Mouse (Mus musculus): ENCODE measurements at regions not wholly inside any gene's neighbourhood (a gene's known extent, or its start where the extent isn't known, plus 50 kb on each side); places are given as distances from the start of the nearest gene placed in this dataset.

GRCm38 (mm10) chr11:57904216-57904615 is 71.6 kb upstream of the Hand1 start:
- DNase-seq (ENCODE audit: low spot score in 2 of 2) = no peak

DNA sequence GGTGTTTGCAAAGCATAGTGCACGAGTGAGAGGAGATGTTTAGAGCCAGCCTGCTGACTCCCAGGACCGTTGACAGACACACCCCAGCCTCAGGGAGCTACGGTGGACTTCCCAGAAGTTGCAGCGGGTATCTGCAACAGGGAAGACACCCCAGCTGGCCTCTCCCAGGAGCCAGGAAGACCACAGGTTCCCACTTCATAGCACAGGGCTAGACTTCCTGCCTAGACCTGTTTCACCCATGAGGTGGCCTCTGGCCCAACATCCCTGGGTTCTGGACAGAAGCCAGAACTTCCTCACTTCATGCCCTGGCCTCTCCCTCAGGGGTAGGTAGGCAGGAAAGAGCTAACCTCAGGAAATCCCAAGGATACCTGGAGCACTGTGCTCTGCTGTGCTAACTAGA is 66.7 kb upstream of the Hand1 start:
- no peak for DNase-seq (ENCODE audit: low spot score in 2 of 2)

DNA sequence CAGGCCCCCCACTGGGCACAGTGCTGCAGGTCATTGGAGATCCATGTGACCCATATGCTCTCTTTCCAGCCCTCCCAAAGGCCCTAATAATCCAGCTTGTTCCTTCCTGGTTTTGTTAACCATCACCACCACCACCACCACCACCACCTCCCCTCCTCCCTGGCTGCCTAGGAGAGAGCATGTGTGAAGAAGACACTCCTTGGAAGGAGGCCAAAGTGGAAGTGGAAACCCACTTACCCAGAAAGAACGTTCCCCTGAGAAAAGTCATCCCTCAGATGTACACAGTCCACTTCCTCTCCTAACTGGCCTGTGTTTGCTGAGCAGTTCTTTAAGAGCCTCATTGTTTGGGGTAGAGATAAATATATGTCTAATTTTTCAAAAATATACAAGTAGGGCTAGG is 62.9 kb upstream of the Hand1 start:
- no peak for DNase-seq (ENCODE audit: low spot score in 2 of 2)

DNA sequence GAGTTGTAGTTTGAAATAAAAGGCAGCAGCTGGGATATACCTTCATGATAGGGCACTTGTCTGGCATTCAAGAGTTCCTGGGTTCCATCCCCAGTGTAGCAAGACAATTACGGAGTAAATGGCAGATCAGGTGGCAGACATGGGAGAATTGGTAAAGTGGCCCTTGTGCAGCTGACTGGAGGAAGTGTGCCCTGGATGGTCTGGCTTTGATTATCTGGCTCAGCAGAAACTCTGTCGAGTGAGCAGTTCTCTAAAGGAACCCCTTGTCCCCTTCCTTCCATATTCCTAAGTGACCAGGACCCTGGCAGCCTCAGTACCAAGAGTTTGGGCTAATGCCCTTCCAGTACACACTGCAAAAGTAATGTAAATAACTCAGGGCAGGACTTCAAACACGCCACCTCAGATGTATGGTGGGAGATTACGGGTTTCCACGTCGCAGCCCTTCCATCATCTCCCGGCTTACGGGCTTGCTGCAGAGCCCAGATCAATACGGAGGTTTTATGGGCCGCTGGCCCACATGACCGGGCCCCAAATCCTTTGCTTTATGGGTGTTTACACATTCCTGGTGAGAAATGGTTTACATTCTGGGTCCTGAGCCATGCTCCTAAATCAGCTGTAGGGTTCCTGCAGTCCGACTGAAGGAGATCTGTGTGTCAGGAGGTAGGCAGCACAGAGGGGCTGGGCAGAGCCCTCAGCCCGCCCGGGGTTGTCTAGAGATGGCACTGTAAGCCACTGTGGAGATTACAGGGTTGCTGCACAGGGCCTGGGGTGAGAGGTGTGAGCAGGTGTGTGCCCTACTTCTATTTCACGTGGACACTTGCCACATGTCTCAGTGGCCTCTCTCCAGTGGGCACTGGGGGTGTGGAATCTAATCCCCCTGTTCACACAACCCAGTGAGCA is 50.4 kb upstream of the Hand1 start:
- no peak for DNase-seq (ENCODE audit: low spot score in 2 of 2)

All from gastrocnemius, adult 8-10 months (tissue).